Mouse (Mus musculus) neutrophil, adult 59 days (primary cell): ENCODE data around the gene Olfr1475. TPM values are rescaled to one million over a fixed set of nuclear protein-coding genes. Genes with fewer than 3 reads are reported as not detected.

Experiments
- total RNA-seq, 2 experiments: library from RNA; stranded (reverse); gene quantifications; 1 replicate in 1 of 2; 2 replicates in 1 of 2; pipeline ENCODE4 v1.2.4; 2023

Olfr1475 gene
- not detected for total RNA-seq

GRCm38 (mm10) chr19:13480096-13480495, at the start of gene Olfr1475:
Gene Olfr1475, minus strand, starts transcription at chr19:13480196.

GRCm38 (mm10) chr19:13527613-13528012, 47.6 kb upstream of the Olfr1475 start, which contains the start of gene Olfr1480:
Gene Olfr1480, plus strand, starts transcription at chr19:13527913.

GRCm38 (mm10) chr19:13500246-13500645, 20.2 kb upstream of the Olfr1475 start, which contains the start of gene Olfr1477:
Gene Olfr1477, plus strand, starts transcription at chr19:13500546.

GRCm38 (mm10) chr19:13469265-13469664, 10.7 kb downstream of the Olfr1475 start, which contains the start of gene Olfr1474:
Gene Olfr1474, plus strand, starts transcription at chr19:13469565.

GRCm38 (mm10) chr19:13455986-13456385, 24.0 kb downstream of the Olfr1475 start, which contains the start of gene Olfr1472:
Gene Olfr1472, minus strand, starts transcription at chr19:13456086.

GRCm38 (mm10) chr19:13443109-13443508, 36.9 kb downstream of the Olfr1475 start, which contains the start of gene Olfr1471:
Gene Olfr1471, plus strand, starts transcription at chr19:13443409.

Other genes starting within 250 kb of the Olfr1475 start
- gene Olfr1463, start 248.9 kb downstream of the Olfr1475 start, total RNA-seq: not detected
- not detected for gene Olfr1465, start 164.7 kb downstream of the Olfr1475 start, total RNA-seq
- not detected for gene Olfr1466, start 141.3 kb downstream of the Olfr1475 start, total RNA-seq
- not detected for gene Olfr1467, start 118.0 kb downstream of the Olfr1475 start, total RNA-seq
- not detected for gene Olfr1469, start 72.3 kb downstream of the Olfr1475 start, total RNA-seq
- not detected for gene Olfr1471, start 36.8 kb downstream of the Olfr1475 start, total RNA-seq
- gene Olfr1472, start 24.1 kb downstream of the Olfr1475 start, total RNA-seq: not detected
- not detected for gene Olfr1474, start 10.6 kb downstream of the Olfr1475 start, total RNA-seq
- not detected for gene Olfr1477, start 20.4 kb upstream of the Olfr1475 start, total RNA-seq
- gene Olfr1480, start 47.7 kb upstream of the Olfr1475 start, total RNA-seq: not detected
- gene Olfr1484, start 103.3 kb upstream of the Olfr1475 start, total RNA-seq: not detected
- not detected for gene Olfr1487, start 137.2 kb upstream of the Olfr1475 start, total RNA-seq
- gene Olfr1489, start 151.4 kb upstream of the Olfr1475 start, total RNA-seq: not detected
- not detected for gene Olfr1490, start 170.9 kb upstream of the Olfr1475 start, total RNA-seq
- gene Olfr1491, start 217.1 kb upstream of the Olfr1475 start, total RNA-seq: not detected
- not detected for gene Olfr1493-ps1, start 243.1 kb upstream of the Olfr1475 start, total RNA-seq